Mouse (Mus musculus) lung, postnatal 0 days (tissue): ENCODE data around the gene Acox1.

Experiments
- CTCF ChIP-seq: IDR thresholded peaks from 2 replicates; pipeline ENCODE4 v1.5.1; 2016; ENCODE audit warnings: antibody characterized with exemption, mild to moderate bottlenecking
- EP300 ChIP-seq: IDR thresholded peaks from 2 replicates; pipeline ENCODE4 v1.6.1; 2016; ENCODE audit warnings: antibody characterized with exemption, mild to moderate bottlenecking, control low read depth

- no peak for TF ChIP-seq CTCF
- TF ChIP-seq EP300: no peak
These were observed 70.9 kb downstream of the Acox1 start for GRCm38 (mm10) chr11:116127986-116128385.
